Mouse (Mus musculus) gastrocnemius, postnatal 25 days (tissue): Measurements from ENCODE around the gene Cacybp. TPM values are rescaled to one million over a fixed set of nuclear protein-coding genes. Genes with fewer than 3 reads are reported as not detected.
A peak's percentile ranks its signal among the peaks of the same experiment; 100 is the strongest.

ENCODE experiments used
- DNase-seq: peaks from one replicate; pipeline ENCODE4 v3.0.0; 2022
- long read RNA-seq, 2 experiments: library from polyadenylated mRNA; stranded (forward); transcript quantifications; one replicate each; pipeline ENCODE4 v2.0.0; 2021
- total RNA-seq, 2 experiments: library from RNA; stranded (reverse); gene quantifications; 1 replicate in 1 of 2; 2 replicates in 1 of 2; pipeline ENCODE4 v1.2.3; 2021

Cacybp gene
- total RNA-seq = 10 to 100 TPM; 47.4 to 49.6 TPM
- long read RNA-seq, experiment 1, transcript Cacybp-201 (6 exons, 2,098 nt) = major isoform, 114 of 119 reads
- long read RNA-seq, experiment 1, partial matches to known transcripts = 3 of 119 reads
- long read RNA-seq, experiment 1, other reads (novel, unspliced or antisense) = 2 of 119 reads
- long read RNA-seq, experiment 2, transcript Cacybp-201 (6 exons, 2,098 nt) = major isoform, 112 of 118 reads
- long read RNA-seq, experiment 2, partial matches to known transcripts = 1 of 118 reads
- long read RNA-seq, experiment 2, other reads (novel, unspliced or antisense) = 5 of 118 reads

- DNase-seq = peak; percentile 99
Measured at GRCm38 (mm10) chr1:160212703-160213669, at the start of gene Cacybp. Gene Cacybp (minus strand): TSS chr1:160212875.

GRCm38 (mm10) chr1:160262415-160262814 lies 49.7 kb upstream of the Cacybp start:
- DNase-seq = no peak

GRCm38 (mm10) chr1:160261849-160262248 lies 49.2 kb upstream of the Cacybp start:
- DNase-seq = no peak

GRCm38 (mm10) chr1:160260605-160261004 lies 47.9 kb upstream of the Cacybp start:
- no peak for DNase-seq

- no peak for DNase-seq
Measured at GRCm38 (mm10) chr1:160259884-160260283, 47.2 kb upstream of the Cacybp start.

GRCm38 (mm10) chr1:160253108-160253507 lies 40.4 kb upstream of the Cacybp start:
- no peak for DNase-seq

- DNase-seq = no peak
Measured at GRCm38 (mm10) chr1:160251388-160252007, 38.8 kb upstream of the Cacybp start.

GRCm38 (mm10) chr1:160250782-160251181 lies 38.1 kb upstream of the Cacybp start:
- no peak for DNase-seq

- DNase-seq = no peak
Measured at GRCm38 (mm10) chr1:160249786-160250185, 37.1 kb upstream of the Cacybp start.

- no peak for DNase-seq
Measured at GRCm38 (mm10) chr1:160247473-160247872, 34.8 kb upstream of the Cacybp start.

- no peak for DNase-seq
Measured at GRCm38 (mm10) chr1:160246844-160247243, 34.2 kb upstream of the Cacybp start.

- no peak for DNase-seq
Measured at GRCm38 (mm10) chr1:160245954-160246353, 33.3 kb upstream of the Cacybp start.

GRCm38 (mm10) chr1:160244689-160245088 lies 32.0 kb upstream of the Cacybp start:
- DNase-seq = no peak

GRCm38 (mm10) chr1:160240091-160240490 lies 27.4 kb upstream of the Cacybp start:
- no peak for DNase-seq

- no peak for DNase-seq
Measured at GRCm38 (mm10) chr1:160238852-160239443, 26.3 kb upstream of the Cacybp start.

- no peak for DNase-seq
Measured at GRCm38 (mm10) chr1:160237981-160238380, 25.3 kb upstream of the Cacybp start.

- no peak for DNase-seq
Measured at GRCm38 (mm10) chr1:160233921-160234320, 21.2 kb upstream of the Cacybp start.

GRCm38 (mm10) chr1:160232113-160232512 lies 19.4 kb upstream of the Cacybp start:
- no peak for DNase-seq

GRCm38 (mm10) chr1:160231013-160231412 lies 18.3 kb upstream of the Cacybp start:
- DNase-seq = no peak

- no peak for DNase-seq
Measured at GRCm38 (mm10) chr1:160227850-160228249, 15.2 kb upstream of the Cacybp start.

- no peak for DNase-seq
Measured at GRCm38 (mm10) chr1:160227196-160227595, 14.5 kb upstream of the Cacybp start.

- no peak for DNase-seq
Measured at GRCm38 (mm10) chr1:160224093-160224492, 11.4 kb upstream of the Cacybp start.
